Mouse (Mus musculus) kidney, adult 18-20 months (tissue): ENCODE measurements around the gene Kirrel.

ENCODE experiments used
- DNase-seq: peaks from one replicate; pipeline ENCODE4 v3.0.0; 2021

The Kirrel gene

GRCm38 (mm10) chr3:87174096-87174768, at the start of gene Kirrel:
Kirrel (minus strand) TSS chr3:87174747.
- peak; percentile 54 for DNase-seq

DNA sequence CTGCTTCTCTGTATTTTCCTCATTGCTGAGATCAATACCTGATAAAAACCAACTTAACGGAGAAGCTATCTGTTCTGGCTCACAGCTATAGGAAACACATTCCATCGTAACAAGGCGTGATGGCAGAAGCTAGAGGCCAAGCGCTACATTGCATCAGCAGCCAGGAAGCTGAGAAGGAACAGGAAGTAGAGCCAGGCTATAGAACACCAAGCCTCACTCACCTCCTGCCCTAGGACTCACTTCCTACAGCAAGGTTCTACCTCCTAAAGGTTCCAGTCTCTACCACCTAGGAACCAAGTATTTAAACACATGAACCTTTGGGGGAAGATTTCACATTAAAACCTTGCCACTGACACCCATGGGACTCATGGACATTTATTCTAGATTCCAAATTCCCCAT, 49.1 kb upstream of the Kirrel start:
- no peak for DNase-seq

DNA sequence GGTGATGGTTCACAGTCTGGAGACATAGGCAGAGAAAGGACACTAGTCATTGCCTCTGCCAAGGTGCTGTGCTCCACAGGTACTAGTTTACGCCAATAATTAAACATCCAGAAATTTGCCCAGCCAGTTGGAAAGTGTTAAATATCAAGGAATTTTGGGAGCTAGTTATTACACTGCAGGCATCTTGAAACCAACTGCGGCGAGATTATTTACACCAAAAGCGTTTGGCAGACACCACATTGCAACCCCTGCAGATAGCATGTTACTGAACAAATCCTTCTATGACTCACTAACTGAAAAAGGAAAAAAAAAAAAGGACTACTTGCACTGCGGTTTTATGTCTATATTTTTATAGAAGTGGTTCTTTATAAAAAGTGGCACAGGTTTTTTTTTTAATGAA, 47.8 kb upstream of the Kirrel start:
- no peak for DNase-seq

- DNase-seq, result no peak
Observed at GRCm38 (mm10) chr3:87215176-87215575, 40.6 kb upstream of the Kirrel start.

DNA sequence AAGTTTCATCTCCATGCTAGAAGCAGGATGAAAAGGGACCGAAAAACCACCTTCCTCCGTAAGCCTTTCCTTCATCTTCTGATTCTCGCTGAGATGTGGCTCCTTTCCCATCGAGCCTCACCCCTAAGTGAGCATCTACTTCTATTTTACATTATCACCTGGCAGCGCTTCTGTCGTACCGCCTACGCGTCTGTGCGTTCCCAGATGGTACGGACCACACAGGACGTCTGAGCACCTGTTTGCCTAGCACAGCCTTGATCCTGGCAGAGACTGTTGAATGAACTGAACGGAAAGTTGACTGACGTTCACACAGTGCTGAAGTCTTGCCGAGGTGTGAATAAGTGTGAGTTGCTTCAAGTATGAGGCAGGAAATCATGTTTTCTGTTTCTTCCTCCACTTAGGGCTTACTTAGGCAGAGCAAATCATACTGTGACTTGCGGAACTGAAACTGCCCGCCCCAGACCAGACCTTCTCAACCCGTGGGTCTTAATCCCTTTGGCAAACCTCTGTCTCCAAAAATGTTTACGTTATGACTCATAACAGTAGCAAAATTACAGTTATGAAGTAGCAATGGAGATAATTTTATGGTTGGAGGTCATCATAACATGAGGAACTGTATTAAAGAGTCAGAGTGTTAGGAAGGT, 39.8 kb upstream of the Kirrel start:
- no peak for DNase-seq

DNA sequence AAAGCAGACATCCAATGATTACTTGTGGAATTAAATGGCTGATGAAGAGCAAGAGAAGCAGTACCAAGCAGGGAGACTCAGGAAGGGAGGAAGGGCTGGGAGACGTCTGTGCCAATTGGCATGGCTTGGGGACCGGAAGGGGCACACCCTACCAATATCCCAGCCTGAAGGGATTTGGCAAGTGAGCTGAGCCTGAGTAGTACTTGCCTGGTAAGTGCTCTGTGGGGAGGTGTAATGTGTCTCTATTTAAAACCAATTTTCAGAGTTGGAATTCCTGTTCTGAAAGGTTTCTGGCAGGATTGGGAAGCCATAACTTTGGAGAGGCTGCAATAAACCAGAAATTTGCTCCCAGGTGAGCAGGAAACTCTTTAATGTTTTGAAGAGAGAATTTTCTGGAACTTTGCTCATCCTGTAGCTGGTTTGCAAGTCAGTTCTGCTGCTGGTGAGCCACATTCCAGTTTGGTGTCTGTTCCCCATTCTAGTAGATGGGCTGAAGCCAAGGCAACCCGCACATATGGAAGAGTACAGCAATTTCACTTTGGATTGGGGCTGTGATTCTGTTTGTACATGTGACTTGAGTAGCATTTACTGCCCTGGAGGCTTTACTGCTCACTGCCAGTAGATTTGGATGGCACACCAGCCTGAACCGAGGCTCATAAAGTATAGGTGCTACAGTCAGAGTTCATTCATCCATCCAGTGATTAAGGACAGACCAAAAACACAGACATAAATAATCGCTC, 32.0 kb upstream of the Kirrel start:
- no peak for DNase-seq

- no peak for DNase-seq
Observed at GRCm38 (mm10) chr3:87196637-87197036, 22.1 kb upstream of the Kirrel start.

- no peak for DNase-seq
Observed at GRCm38 (mm10) chr3:87195041-87195440, 20.5 kb upstream of the Kirrel start.

- no peak for DNase-seq
Observed at GRCm38 (mm10) chr3:87194591-87194990, 20.0 kb upstream of the Kirrel start.

GRCm38 (mm10) chr3:87193756-87194155, 19.2 kb upstream of the Kirrel start:
- DNase-seq, result no peak

DNA sequence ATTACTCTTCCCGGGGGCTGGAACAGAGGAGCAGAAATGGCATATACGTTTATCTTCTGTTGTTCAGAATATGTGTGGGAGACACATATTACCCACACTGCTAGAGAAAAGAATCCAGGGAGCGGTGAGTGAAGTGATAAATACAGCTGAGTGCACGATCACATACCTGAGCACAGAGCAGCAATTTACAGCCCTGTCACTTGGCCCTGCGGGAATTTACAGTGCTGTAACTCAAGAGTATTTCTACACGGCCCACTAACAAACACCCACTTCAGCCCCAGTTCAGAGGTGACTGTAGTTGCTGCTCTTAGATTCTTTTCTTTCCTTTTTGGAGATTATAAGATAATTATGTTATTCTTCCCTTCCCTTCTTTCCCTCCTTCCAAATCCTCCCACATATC, 18.8 kb upstream of the Kirrel start:
- no peak for DNase-seq

DNA sequence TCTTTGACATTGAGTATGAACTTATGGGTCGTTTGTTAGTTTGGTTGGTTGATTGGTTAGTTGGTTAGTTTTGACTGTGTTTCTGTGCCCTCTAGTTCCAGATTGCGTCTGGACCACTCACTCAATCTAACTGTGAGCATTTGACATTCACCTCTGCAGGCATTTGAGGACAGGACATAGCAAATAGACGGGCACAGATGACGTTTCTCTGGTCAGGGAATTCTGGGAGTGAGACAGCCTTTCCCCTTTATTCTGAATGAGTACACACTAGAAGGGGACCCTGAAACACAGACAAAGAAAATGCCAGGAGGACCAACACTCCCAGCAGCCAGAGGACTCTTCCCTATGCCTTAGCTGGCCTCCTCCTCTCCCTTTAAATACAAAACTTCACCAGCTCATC, 2.1 kb upstream of the Kirrel start:
- DNase-seq, result no peak

GRCm38 (mm10) chr3:87175438-87175815, 880 bp upstream of the Kirrel start:
- no peak for DNase-seq

GRCm38 (mm10) chr3:87174769-87175437, 356 bp upstream of the Kirrel start:
- no peak for DNase-seq

DNA sequence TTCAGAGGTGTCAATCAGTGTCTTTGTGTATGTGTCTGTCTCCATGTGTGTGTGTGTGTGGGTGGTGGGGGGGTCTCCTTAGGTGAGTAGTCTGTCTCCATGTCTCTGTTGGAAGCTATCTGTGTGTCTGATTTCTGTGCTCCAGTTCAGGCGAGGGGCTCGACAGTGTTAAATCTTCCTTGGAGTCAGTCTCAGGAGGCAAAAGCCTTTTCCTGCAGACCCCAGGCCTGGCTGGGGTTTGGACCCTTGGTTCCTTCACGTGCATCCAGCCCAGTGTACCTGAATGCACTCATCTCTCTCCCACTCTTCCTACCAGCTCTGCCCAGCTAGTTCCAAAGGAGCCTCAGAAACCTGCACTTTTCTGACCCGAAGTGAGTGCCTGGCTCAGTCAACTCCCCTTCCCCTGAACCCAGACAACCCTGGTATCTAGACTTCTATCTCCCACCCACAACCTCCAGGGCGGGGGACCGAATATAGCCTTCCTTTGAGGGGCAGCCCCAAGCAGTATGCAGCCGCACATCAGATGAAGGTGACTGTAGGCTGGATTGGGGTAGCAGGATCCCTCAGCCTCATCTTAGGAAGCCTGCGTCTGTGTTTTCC, 961 bp downstream of the Kirrel start:
- DNase-seq, result no peak

DNA sequence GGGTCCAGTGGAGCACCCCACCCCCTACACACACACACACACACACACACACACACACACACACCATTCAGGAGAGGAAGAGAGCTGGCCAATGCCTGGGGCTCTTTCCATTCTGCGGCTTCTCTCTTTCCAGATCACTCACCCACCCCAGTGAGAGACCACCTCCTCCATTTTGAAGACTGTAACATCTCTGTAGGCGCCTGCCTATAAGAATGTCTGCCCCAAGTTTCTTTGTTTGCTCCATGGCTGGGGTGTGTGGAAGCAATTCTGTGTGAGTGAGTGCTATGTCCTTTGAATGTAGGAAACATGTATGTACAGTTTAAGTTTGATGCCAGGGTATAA, 1.5 kb downstream of the Kirrel start:
- DNase-seq, result no peak

DNA sequence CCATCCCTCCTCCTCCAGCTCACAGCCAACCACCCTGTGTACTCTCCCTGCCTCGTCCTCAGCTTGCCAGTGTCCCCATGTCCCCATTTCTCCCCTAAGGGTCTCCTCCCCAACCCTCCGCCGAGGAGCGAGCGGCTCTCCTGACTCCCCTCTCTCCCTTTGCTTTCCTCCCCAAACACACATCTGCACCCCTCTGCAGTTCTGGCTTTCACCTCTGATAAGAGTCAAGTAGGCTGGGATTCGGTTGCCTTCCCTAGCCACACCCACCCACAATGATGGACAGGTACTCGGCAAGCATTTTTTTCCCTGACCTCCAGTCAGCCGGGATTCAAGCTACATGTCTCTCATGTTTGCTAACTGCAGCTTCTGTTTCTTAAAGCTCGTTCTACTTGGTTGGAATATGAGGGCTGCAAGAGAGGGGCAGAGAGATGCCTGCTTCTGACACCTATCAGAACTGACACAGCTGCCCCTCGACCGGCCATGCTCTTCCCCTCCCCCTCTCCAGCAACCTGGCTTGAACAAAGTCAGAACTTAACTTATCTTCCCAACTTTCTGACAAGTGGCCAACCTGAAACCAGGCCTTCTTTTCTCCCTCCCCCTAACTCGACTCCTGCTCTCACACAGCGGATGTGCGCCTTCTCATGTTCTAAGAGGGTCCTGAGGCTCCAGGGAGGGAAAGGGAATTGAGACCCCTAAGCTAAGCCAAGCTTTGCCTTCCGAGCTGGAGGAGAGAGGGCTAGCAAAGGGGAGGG, 2.0 kb downstream of the Kirrel start:
- DNase-seq, result no peak

DNA sequence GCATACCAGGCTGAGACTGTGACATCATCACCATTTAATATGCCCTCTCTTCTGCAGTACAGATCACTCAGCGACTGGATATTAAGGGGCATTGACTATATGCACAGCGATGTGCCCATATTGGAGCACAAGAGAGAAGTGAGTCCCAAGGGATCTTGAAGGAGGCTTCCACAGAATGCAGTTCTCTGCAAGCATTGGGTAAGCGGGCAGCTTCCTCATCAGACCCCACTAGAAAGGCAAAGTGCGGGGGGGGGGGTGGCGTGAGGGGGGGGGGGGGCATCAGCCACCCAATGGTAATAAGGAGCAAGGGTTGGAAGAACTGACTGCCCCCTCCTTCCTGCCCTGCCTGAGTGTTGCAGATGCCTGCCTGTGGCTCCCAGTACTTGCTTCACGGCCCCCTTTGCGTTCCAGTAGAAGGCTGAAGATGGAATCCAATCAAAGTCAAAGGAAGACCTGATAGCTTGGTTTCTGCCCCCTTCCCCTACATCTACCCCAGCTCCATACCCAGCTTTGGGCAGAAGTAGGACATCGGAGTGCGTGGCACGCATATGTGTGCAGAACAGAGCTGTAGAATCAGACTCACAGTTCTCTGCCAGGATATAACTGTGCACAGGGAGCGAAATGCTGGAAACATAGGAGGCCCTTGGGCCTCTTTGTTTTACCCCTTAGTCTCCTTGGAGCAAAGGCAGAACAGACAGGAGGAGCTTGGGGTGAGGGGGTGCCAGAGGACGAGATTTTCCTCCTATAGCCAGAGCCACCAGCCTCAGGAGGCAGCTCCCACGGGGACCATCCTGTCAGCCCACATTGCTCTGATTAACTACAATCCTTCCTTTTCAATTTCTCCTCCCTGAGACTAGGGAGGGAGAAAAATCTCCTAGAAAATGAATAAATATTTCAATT, 3.1 kb downstream of the Kirrel start:
- DNase-seq, result no peak

DNA sequence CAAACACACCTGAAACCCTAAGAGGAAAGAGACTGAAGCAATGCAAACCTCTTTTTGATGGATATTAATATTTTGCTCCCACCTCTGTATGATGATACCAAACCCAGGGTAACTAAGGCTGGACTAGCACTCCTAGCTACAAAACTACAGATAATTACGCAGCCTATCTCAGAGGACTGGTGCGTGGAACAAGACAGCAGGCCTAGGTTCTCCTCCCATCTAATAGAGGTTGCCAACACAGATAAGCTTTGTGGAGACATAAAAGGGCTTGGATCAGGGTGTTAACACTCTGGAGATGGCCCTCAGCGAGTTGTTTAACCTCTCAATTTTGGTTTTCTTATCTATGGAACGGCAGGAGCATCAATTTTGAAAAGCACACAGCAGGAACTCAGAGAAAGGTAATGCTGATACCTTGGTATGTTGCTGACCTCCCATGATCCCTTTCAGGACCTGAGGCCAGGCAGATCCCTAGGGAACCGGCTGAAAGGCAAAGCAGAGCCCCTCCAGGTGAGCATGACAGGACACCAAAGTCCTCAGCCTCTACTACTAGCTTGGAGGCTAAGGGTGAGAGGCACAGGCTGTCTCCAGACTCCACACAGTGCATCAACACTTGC, 5.0 kb downstream of the Kirrel start:
- DNase-seq, result no peak

DNA sequence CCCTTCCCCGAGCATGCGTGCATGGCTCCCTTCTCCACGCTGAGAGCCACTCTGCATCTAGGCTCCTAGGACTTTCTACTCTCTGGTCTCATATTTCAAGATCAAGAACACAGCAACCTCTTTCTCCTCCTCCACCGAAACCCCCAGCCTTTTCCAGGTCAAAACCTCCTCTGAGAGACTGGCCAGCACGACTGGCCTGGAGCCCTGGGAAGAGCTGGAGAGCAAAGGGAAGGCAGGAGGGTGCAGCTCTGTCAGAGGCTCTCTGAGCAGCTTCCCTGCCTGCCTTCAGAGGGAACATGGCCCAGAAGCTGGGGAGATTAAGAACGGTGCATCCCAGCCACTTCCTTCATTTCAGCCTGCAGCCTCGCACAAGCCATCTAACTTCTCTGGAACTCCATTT, 5.8 kb downstream of the Kirrel start:
- no peak for DNase-seq

GRCm38 (mm10) chr3:87167621-87168020, 6.9 kb downstream of the Kirrel start:
- DNase-seq, result no peak
